Mouse (Mus musculus): ENCODE results near the gene Krtap31-1.
"Not testable (repeated sequence)": the region's sequence is repeated elsewhere in the genome, so short reads cannot be mapped to it uniquely, and the experiment has no call there.

Krtap31-1 gene

GRCm38 (mm10) chr11:99907620-99908019 is at the start of gene Krtap31-1:
Gene Krtap31-1 (plus strand): TSS chr11:99907920.
- no peak for DNase-seq (ENCODE audit: low spot score in 2 of 2)

GRCm38 (mm10) chr11:99858761-99859160 is 49.0 kb upstream of the Krtap31-1 start:
- DNase-seq (ENCODE audit: low spot score in 2 of 2) = no peak

GRCm38 (mm10) chr11:99864176-99864575 is 43.5 kb upstream of the Krtap31-1 start, which contains the start of gene Gm11559:
Gene Gm11559 (plus strand): TSS chr11:99864476.
- not testable (repeated sequence) for DNase-seq (ENCODE audit: low spot score in 2 of 2)

- not testable (repeated sequence) for DNase-seq (ENCODE audit: low spot score in 2 of 2)
Measured at GRCm38 (mm10) chr11:99873089-99873488, 34.6 kb upstream of the Krtap31-1 start, which contains the start of gene Krtap9-1. Gene Krtap9-1 (plus strand): TSS chr11:99873389.

- not testable (repeated sequence) for DNase-seq (ENCODE audit: low spot score in 2 of 2)
Measured at GRCm38 (mm10) chr11:99878887-99879286, 28.8 kb upstream of the Krtap31-1 start, which contains the start of gene Gm11567. Gene Gm11567 (plus strand): TSS chr11:99879187.

- DNase-seq (ENCODE audit: low spot score in 2 of 2) = no peak
Measured at GRCm38 (mm10) chr11:99914451-99914850, 6.7 kb downstream of the Krtap31-1 start, which contains the start of gene Gm11565. Gene Gm11565 (plus strand): TSS chr11:99914751.

GRCm38 (mm10) chr11:99935991-99936390 is 28.3 kb downstream of the Krtap31-1 start, which contains the start of gene Krtap31-2:
Gene Krtap31-2 (plus strand): TSS chr11:99936291.
- no peak for DNase-seq (ENCODE audit: low spot score in 2 of 2)

- DNase-seq (ENCODE audit: low spot score in 2 of 2) = no peak
Measured at GRCm38 (mm10) chr11:99937751-99938264, 30.1 kb downstream of the Krtap31-1 start.

- no peak for DNase-seq (ENCODE audit: low spot score in 2 of 2)
Measured at GRCm38 (mm10) chr11:99948175-99948574, 40.5 kb downstream of the Krtap31-1 start, which contains the start of gene Krtap9-5. Gene Krtap9-5 (plus strand): TSS chr11:99948475.
